Mouse (Mus musculus) brain, embryonic 14.5 days (tissue): ENCODE results near the gene Rabggtb. TPM values are rescaled to one million over a fixed set of nuclear protein-coding genes. Genes with fewer than 3 reads are reported as not detected.

Source experiments
- DNase-seq: peaks from one replicate; pipeline ENCODE4 v3.0.0-alpha.2; 2011; ENCODE audit warnings: low read depth
- CTCF ChIP-seq: fragments of 200-500 bp; IDR thresholded peaks from 2 replicates; pipeline ENCODE4 v1.5.1; 2012; ENCODE audit warnings: inconsistent platforms, mild to moderate bottlenecking, moderate library complexity, borderline replicate concordance; ENCODE audit not compliant: insufficient read depth, insufficient read length; ENCODE audit errors: extremely low read depth
- POLR2A ChIP-seq: fragments of 200-500 bp; IDR thresholded peaks from 2 replicates; pipeline ENCODE4 v1.6.1; 2012; ENCODE audit warnings: mild to moderate bottlenecking, inconsistent platforms, borderline replicate concordance; ENCODE audit not compliant: poor library complexity, insufficient read depth, insufficient read length, severe bottlenecking; ENCODE audit errors: extremely low read depth
- polyA plus RNA-seq: library from polyadenylated mRNA; depleted of rRNA; stranded (reverse); fragments of >200 nt; gene quantifications from 2 replicates; pipeline ENCODE4 v1.2.3, GENCODE M21; 2012

Gene Rabggtb
- polyA plus RNA-seq, 1 experiment: 65.9 TPM

DNA sequence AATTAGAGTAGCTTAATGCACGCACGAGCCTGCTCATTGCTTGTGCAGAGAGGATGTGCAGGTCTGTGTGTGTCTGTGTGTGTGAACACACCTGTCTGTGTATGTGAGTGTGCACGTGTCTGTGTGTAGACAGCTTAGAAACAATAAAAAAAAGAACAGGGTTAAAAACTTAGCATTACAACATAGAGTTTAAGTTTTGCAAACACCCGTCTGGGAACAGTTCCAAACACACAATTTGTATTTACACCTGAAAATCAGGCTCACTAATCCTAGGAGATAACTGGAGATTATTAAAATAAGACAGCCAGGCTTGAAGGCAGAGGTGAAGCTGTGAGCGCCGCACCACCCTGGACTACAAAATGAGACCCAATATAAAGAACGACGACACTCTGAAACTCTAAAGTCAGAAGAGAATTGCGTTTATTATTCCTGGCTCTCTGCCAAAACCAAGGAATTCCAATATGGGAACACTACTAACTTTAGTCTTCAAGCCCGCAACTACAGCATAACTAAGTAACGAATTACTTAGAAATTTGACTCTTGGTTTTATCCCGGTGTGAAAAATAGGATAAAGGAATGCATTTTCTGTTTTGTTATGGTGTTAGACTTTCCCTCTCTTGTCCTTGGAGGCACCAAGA, 30.3 kb upstream of the Rabggtb start:
- TF ChIP-seq CTCF: no peak
- TF ChIP-seq POLR2A: no peak
- peak; percentile 59 for DNase-seq

DNA sequence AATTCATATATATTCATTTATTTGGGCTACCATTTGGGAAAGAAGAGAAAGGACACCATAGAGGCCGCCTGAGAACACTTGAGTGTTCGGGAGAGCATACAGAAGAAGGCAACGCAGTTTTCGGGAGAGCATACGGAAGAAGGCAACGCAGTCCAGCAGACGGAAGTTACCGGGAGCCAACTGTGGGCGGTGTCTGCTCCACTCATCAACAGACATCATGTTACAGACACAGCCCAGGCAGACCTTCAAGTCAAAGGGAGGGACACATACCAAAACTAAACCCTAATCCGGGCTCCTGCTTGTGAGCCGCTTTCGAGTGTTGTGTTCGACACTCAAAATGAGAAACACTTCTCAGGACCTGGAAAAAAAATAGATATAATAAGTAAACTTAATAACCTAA, 28.8 kb upstream of the Rabggtb start:
- TF ChIP-seq CTCF (no peak), POLR2A (no peak)
- no peak for DNase-seq

DNA sequence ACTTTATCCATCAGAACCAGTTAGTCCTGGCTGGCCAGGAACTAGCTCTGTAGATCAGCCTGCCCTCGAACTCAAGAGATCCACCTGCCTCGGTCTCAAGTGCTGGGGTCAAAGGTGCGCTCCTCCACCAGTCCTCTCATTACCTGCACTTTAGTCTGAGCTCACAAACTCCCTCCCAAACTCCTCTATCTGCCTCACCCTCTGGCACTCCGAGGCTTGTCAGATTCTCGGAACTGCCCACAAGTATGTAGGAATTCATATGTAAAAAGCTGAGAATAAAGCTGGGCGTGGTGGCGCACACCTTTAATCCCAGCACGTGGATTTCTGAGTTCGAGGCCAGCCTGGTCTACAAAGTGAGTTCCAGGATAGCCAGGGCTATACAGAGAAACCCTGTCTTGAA, 27.7 kb upstream of the Rabggtb start:
- no peak for TF ChIP-seq CTCF
- DNase-seq: no peak

DNA sequence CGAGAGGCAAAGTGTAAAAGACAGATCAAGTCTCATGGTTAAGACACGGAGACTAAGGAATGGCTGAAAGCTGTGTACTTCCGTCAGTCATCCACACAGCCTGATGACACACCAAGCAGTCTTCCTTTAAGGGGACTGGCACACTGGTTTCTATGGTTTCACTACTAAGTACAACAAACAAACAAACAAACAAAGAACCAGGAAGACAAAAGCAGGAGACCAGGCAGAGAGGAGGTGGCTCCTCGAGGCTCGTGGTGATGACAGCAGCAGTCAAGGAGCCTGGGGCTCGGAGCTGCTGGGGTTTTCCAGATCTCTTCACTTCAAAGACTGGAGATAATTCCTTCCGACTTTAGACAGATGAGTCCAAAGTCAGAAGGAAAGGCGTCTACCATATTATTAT, 27.2 kb upstream of the Rabggtb start:
- TF ChIP-seq POLR2A (no peak), CTCF (no peak)
- no peak for DNase-seq

DNA sequence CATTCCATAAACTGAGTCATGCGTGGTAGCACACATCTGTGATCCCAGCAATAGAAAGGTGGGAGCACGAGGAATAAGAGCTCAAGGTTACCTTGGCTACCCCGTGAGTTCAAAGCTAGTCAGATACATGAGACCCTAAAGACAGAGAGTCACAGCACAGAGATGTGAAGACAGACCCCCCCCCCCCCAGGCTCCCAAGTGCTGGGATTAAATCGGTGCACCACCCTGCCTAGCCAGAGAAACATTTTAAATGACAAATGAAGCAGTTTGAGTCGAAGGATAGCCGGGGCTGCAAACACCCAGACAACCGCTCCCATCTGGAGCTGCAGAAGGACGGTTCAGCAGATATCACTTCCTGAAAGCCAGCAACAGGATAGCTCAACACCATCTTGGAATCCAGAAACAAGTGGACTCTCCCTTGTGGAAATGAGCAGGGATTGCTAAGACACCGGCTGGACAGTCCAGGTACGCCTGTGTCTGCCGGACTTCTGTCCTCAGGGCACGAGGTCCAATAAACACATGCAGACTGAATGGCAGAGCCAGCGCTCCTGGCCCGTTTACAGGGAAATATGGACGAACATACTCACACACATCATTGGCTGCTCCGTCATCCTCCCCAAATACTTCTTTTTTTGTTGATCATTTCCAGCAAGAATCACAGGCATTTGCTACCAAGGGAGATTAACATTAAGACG, 24.5 kb upstream of the Rabggtb start:
- no peak for DNase-seq
- TF ChIP-seq POLR2A: no peak
- no peak for TF ChIP-seq CTCF

DNA sequence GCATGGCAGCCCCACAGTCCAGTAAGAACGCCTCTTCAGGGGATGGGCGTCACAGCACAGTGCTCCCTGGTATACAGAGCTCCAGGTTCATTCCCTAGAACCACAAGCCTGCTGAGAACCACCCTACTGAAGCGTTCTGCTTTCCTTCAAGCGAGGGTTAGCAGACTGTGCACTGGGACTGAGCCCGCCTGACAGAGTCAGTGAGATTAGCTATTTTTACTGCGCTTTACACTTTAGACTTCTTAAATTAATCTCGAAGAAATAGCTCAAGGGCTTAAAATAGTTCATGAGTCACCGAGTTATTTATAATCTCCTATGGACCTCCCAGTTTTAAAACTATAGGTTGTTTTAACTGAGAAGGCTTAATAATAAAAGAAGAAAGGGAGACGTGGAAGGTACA, 23.1 kb upstream of the Rabggtb start:
- TF ChIP-seq CTCF: no peak
- TF ChIP-seq POLR2A: no peak
- no peak for DNase-seq

DNA sequence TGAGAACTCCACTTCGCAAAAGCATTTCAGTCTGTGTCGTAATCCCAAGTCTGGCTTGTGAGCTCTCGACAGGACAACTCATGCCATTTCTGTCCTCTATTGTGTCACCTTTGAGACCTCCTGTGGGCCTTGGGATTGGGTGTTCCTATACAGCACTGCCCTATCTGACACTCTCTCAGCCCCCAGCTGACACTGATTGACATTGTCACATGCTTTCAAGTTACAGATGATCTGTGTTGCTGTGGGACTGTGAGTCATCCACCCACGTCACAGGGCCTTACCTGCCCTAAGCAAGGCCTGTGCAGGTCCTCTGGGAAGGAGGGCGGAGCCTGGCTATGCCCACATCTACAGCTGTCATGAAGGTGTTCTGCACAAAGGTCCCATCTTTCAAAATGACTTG, 19.7 kb upstream of the Rabggtb start:
- no peak for DNase-seq
- TF ChIP-seq CTCF: no peak
- TF ChIP-seq POLR2A: no peak

DNA sequence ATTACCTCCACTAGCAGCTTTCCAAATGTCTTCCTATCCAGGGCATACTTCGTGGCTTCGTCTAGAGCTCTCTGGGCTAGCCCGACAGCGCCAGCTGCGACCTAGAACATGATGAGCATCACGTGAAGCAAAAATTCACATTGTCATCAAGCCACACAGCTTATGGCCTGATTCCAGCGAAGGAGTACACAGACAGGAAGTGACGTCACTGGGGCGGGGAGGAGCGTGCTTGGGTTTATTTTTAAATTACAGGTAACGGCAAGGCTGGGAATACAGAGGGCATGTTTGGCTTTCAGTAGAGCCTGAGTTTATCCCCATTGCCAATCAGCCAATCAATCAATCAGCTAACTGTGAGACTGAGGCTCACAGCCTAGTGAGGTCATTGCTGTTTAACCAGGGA, 16.7 kb upstream of the Rabggtb start:
- TF ChIP-seq POLR2A (no peak), CTCF (no peak)
- no peak for DNase-seq

DNA sequence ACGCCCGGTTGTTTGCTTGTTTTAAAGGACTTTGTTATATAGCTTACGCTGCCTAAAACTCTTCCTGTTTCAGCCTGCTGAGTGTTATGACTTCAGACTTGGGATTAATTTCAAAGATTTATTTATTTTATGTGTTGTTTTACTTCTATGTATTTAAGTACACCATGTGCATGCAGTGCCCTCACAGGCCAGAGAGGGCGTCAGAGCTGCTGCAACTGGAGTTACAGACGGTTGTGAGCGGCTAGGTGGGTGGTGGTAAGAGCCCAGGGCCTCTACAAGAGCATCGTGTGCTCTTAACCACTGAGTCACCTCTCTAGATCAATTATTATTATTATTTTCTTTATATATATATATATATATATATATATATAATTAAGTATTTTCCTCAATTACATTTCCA, 13.5 kb upstream of the Rabggtb start:
- TF ChIP-seq POLR2A (no peak), CTCF (peak; percentile 18; the same call in 1 of the 2 replicates)
- DNase-seq: no peak

DNA sequence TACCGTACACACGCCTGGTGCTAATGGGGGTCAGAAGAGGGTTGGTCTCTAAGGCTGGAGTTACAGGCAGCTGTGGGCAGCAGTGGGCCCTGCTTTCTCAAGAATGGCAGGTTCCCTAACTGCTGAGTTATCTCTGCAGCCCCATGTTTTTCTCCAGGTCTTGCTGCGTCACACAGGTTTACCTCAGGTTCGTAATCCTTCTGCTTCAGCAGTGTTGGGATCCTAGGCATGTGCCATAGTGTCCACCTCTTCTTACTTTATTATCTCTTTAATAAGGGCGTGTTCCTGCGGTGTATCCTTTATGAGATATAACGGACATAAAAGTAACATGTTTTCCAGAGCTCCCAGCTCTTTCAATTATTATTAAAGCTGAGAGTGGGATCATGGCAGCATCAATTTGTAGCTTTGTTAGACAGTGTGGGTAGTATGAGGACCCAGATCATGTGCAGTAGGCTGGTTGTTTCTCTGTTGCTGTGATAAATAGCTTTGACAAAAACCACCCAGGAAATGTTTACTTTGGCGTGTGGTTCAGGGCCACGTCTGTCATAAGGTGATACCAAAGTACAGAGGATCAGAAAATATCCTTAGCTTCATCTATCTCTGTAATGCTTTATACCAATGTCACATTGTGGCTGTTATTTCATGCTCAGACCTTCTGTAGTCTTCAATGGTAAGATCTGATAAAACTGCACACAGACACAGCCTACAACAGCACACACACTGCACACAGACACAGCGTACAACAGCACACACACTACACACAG, 8.5 kb upstream of the Rabggtb start:
- no peak for DNase-seq
- TF ChIP-seq CTCF (no peak), POLR2A (no peak)

DNA sequence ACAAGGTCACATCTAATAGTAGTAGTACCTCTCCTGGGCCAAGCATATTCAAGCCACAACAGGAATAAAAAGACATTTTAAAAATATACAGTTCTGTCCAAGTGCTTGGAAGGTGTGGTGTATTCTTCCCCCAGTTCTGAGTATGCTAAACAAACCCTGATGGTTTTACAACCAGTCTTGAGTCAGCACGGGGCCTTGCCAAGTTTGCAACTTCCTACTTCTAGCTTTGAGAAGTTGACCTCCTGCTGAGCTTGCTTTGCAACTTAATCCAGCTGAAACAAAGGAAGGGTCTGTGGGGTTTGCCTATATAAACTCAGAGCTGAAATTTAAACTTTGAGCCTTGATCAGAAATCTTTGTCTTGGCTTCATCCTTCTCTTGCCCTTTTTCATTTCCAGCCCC, 4.4 kb upstream of the Rabggtb start:
- TF ChIP-seq CTCF (no peak), POLR2A (no peak)
- DNase-seq: peak; percentile 46

DNA sequence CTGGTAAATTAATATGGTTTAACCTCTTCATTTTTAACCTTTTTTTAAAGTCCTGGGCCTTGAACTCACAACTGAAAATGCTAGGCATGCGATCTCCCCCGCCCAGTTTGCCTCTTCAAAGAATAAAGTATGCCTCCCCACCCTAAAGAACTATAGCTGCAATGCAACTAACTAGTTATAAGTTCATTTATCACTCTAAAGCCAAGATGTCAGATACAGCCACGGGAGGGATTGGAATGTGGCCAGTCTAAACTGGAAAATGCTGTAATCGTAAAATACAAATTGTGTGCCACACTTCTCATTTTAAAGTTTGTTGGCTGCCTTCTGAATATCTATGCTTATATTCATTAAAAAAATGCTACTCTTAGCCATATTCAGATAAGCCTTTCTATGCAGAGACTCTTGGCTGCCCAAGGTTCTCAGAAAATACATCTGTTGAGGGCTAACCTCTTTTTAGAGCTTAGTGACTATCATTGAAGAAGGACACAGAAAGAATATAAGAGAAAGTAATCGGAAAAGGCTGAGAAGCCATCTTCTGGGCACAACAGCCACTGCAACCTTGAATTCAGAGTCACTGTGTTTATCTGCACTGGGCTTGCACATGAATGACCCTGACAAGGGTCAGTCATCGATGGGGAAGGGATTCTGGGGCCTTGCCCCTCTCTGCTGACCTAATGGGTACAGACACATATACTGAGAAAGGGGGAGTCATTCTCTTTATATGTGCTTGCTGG, 868 bp upstream of the Rabggtb start:
- TF ChIP-seq CTCF (no peak), POLR2A (no peak)
- peak; percentile 10 for DNase-seq
